Mouse (Mus musculus): Measurements from ENCODE around the gene Mtss1l.

- TF ChIP-seq POLR2A (IDR thresholded peaks at IDR 0.05; ENCODE audit: insufficient read depth, low read depth, low read length) (no peak), CTCF (IDR thresholded peaks at IDR 0.05) (no peak), EP300 (IDR thresholded peaks at IDR 0.05; ENCODE audit: insufficient read depth, low read depth, low read length) (no peak)
These were observed 44.1 kb upstream of the Mtss1l start for GRCm38 (mm10) chr8:110677174-110677660.

All from heart, adult 2 months (tissue).